Mouse (Mus musculus) erythroblast, adult 5-6 weeks (primary cell): Measurements from ENCODE around the gene Maml2. TPM values are rescaled to one million over a fixed set of nuclear protein-coding genes. Genes with fewer than 3 reads are reported as not detected.

Experiments
- ATAC-seq: replicated peaks from 2 replicates; pipeline ENCODE4 v1.8.0; 2016; ENCODE audit warnings: moderate number of reproducible peaks, mild to moderate bottlenecking, moderate TSS enrichment, inconsistent platforms; ENCODE audit not compliant: poor library complexity, low FRiP score, severe bottlenecking
- total RNA-seq, 2 experiments: library from RNA; stranded (forward) in 1 of 2; stranded (reverse) in 1 of 2; fragments of 150-400 nt in 1 of 2; fragments of 200-764, 138-1000 nt in 1 of 2; gene quantifications; 2 replicates each; pipeline versions ENCODE4 v1.2.3 to v1.2.4; 2015 to 2017; ENCODE audit warnings: low replicate concordance in 2 of 2

The Maml2 gene
- total RNA-seq, 2 experiments from 2014 or later, result under 0.01 TPM; not detected in 1

GRCm38 (mm10) chr9:13597736-13598135, 300.0 kb downstream of the Maml2 start:
- no peak for ATAC-seq

- no peak for ATAC-seq
These were observed 301.0 kb downstream of the Maml2 start for GRCm38 (mm10) chr9:13598596-13599333.

GRCm38 (mm10) chr9:13599334-13599614, 301.5 kb downstream of the Maml2 start:
- ATAC-seq, result no peak

- no peak for ATAC-seq
These were observed 302.0 kb downstream of the Maml2 start for GRCm38 (mm10) chr9:13599800-13600199.

- no peak for ATAC-seq
These were observed 304.0 kb downstream of the Maml2 start for GRCm38 (mm10) chr9:13601729-13602128.

- ATAC-seq, result no peak
These were observed 305.9 kb downstream of the Maml2 start for GRCm38 (mm10) chr9:13603533-13604143.

GRCm38 (mm10) chr9:13607609-13608185, 309.9 kb downstream of the Maml2 start:
- no peak for ATAC-seq

- ATAC-seq, result no peak
These were observed 310.8 kb downstream of the Maml2 start for GRCm38 (mm10) chr9:13608532-13609071.

GRCm38 (mm10) chr9:13611561-13611960, 313.8 kb downstream of the Maml2 start:
- no peak for ATAC-seq

- no peak for ATAC-seq
These were observed 314.6 kb downstream of the Maml2 start for GRCm38 (mm10) chr9:13612371-13612770.

- ATAC-seq, result no peak
These were observed 315.8 kb downstream of the Maml2 start for GRCm38 (mm10) chr9:13613325-13614268.

GRCm38 (mm10) chr9:13616383-13617009, 318.7 kb downstream of the Maml2 start:
- ATAC-seq, result no peak

- ATAC-seq, result no peak
These were observed 323.0 kb downstream of the Maml2 start for GRCm38 (mm10) chr9:13620794-13621193.

- no peak for ATAC-seq
These were observed 324.2 kb downstream of the Maml2 start for GRCm38 (mm10) chr9:13621941-13622340.

GRCm38 (mm10) chr9:13622426-13622825, 324.7 kb downstream of the Maml2 start:
- ATAC-seq, result no peak

- no peak for ATAC-seq
These were observed 326.2 kb downstream of the Maml2 start for GRCm38 (mm10) chr9:13623892-13624422.

- no peak for ATAC-seq
These were observed 327.0 kb downstream of the Maml2 start for GRCm38 (mm10) chr9:13624780-13625179.

- no peak for ATAC-seq
These were observed 327.5 kb downstream of the Maml2 start for GRCm38 (mm10) chr9:13625215-13625614.

- no peak for ATAC-seq
These were observed 328.7 kb downstream of the Maml2 start for GRCm38 (mm10) chr9:13626480-13626879.
